Mouse (Mus musculus) olfactory bulb, adult 2 months (tissue): ENCODE measurements around the gene Zfand4.

ENCODE experiments used
- CTCF ChIP-seq: fragments of 200-500 bp; IDR thresholded peaks from 2 replicates; pipeline ENCODE4 v1.5.1; 2012; ENCODE audit warnings: low read depth, mild to moderate bottlenecking, low read length, moderate library complexity; ENCODE audit not compliant: insufficient read depth
- POLR2A ChIP-seq: fragments of 200-500 bp; IDR thresholded peaks from 2 replicates; pipeline ENCODE4 v1.6.1; 2012; ENCODE audit warnings: mild to moderate bottlenecking, low read depth, low read length, moderate library complexity; ENCODE audit not compliant: insufficient read depth

- TF ChIP-seq POLR2A: no peak
- TF ChIP-seq CTCF: no peak
Observed at GRCm38 (mm10) chr6:116353428-116353827, 89.4 kb downstream of the Zfand4 start.
